Mouse (Mus musculus) lung, adult 2 months (tissue): ENCODE results near the gene Pfkfb2.

ENCODE experiments used
- CTCF ChIP-seq: fragments of 200-500 bp; IDR thresholded peaks from 2 replicates; pipeline ENCODE4 v1.5.1; 2011; ENCODE audit warnings: mild to moderate bottlenecking, low read length, control low read depth; ENCODE audit not compliant: insufficient read depth
- POLR2A ChIP-seq: fragments of 200-500 bp; IDR thresholded peaks from 2 replicates; pipeline ENCODE4 v1.6.1; 2011; ENCODE audit warnings: low read depth, mild to moderate bottlenecking, control low read depth, low read length, borderline replicate concordance; ENCODE audit errors: extremely low read depth

DNA sequence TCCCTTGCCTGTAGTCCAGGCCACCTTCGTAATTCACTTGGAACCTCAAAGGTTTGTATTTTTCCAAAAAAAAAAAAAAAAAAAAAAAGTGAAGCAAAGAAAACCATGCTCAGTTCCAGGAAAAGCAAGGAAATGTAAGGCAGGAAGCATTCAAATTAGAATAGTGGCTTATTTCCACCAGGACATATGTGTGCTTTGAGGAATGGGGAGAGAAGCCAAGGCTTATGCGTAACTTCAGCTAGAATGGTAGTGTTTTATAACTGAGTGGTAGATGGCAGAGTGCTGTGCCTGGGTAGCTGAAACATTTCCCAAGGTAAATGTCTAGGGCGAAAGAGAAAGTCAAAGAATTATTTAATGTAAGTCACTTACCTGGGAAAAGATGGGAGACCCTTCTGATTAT, 345 bp downstream of the Pfkfb2 start:
- TF ChIP-seq CTCF (no peak), POLR2A (no peak)
